Mouse (Mus musculus) thymus, postnatal 10 days (tissue): ENCODE data around the gene Dnal1.

Experiments used
- DNase-seq, 2 experiments: peaks; one replicate each; pipeline ENCODE4 v3.0.0; 2021; ENCODE audit warnings: low spot score in 2 of 2

Gene Dnal1

DNA sequence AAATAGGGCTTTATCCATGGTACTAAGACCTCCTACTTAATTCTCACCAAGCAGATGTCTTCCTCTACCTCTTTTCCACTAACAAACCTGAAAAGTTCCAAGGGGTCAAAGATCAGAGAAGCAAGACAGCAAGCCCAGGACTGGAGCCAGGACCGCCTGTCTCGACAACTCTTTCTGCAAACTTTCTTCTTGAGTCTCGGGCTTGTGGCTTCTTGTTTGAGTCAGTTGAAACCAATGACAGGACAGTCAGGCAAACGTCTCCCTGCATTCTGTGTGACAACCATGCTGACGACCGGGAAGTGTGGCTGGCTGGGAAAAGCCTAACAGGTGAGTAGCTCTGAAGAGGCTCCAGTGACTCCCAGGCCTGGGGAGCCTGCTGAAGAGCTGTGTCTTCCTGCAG lies 71.4 kb downstream of the Dnal1 start:
- DNase-seq = no peak

DNA sequence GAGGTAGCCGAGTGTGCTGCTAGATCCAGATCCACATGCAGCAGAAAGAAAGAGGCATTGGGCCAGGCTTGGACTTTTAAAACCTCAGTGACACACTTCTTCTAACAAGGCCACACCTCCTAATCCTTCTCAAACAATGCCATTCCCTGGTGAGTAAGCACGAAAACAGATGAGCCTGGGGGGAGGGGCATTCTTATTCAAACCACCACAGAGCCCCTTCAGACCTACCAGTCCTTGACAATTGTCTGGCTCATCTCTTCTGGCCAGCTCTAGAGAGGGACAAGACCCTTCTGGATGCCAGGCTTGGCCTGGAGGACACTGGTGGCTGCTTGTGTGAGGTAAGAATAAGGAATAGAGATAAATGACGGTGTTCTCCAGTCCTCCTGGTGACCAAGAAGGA lies 72.4 kb downstream of the Dnal1 start:
- DNase-seq = no peak

DNA sequence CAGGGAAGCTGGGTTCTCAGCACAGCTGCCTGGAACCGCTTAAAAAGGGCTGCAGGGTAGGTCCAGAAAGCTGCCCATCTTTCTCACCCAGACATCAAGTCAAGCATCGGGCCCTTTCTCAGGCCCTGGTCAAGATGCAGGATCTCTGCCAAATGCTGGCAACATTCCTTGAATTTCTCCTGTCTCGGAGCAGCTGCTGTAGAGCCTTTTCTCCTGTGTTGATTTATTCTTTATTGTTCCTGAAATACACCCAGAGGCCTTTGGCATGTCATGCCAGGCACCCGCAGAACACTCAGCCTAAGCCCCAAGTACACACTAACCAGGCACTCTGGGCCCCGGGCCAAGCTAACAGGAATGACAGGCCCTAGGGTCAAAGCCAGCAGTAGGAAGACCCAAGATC lies 72.8 kb downstream of the Dnal1 start:
- no peak for DNase-seq

DNA sequence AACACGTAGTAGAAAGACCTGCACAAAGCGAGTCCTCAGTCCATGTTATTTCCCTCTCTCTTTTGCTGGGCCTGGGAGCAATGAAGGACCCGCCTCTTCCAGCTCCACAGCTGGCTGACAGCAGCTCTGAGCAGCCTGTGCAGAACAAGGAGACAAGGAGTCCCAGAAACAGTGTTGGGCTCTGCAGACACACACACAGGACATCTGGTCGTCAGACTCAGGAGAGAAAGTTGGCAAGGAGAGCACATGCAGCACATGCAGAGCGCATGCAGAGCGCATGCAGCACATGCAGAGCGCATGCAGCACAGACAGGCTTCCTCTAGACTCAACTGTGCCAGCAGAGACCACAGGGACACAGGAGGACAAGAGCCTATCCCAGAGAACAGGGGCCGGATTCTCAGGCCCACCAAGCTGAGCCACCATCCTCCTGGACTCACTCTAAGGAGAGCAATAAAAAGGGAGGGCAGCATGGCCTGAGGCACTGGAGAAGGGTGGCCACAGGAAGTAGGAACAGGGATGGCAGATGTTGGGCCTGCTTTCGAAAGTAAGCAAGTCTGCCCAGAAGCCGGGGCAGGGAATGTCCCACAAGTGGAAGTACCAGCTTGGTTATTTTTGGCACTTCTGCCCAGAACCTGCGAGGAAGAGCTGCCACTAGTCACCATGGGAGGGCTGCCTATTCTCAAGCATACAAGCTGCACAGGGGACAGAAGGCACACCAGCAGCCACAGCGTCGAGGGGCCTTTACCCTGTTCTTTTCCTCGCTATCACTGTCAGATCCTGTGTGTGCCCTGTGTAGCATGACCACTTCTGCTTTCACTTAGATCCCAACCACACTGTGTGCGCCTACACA lies 73.8 kb downstream of the Dnal1 start:
- DNase-seq = no peak

DNA sequence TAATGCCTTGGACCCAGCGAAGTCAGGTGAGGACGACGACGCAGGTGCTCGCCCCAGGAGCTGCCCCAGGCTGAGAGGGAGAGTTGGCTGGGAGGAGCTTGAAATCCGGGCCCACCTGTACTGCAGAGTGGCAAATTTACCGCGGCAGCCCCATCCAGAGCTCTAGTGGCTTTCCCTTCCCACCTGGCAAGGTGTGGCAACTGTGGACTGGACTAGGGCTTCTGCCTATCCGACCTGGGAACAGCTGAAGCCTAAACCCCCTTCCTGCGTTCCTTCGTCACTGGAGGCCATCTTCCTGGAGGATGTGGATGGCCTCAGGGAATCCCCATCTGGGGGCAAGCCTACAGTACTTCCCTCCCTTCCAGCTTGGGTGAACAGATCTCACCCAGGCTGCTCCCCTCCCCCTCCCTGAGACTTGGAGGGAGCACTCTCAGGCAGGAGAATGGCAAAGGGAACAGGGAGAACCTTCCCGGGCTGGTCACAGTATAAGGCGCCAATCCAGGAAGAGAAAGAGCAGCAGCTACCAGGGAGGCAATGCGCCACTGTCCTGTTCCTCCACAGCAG lies 74.8 kb downstream of the Dnal1 start:
- no peak for DNase-seq

DNA sequence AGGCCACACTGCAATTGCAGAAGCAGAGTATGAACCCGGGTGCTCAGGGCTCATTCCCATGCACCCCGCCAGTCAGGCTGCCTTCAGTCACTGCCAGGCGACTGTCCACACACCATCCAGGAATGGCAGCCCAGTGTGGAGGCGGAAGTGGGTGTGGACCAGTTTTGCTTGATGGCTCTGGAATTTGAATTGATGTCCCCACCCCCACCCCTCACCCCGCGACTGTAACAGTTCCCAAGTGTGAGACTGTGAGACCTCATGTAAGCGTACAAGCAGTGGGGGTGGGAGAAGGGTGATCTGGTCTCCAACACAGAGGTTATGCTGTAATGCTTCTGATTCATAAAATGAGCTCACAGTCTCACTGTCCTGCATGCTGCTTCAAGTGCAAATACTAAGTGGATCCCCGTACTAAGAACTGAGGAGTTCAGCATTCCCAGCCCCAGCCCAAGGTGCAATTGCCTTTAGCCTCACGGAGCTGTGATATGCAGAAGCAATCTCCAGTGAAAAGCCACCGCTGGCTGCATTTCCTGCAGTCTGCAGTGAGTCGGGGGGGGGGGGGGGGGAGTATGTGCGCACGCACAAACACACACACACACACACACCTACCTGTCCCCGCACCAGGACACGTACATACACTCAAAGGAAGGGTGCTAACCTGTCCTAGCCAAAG lies 76.1 kb downstream of the Dnal1 start:
- no peak for DNase-seq

DNA sequence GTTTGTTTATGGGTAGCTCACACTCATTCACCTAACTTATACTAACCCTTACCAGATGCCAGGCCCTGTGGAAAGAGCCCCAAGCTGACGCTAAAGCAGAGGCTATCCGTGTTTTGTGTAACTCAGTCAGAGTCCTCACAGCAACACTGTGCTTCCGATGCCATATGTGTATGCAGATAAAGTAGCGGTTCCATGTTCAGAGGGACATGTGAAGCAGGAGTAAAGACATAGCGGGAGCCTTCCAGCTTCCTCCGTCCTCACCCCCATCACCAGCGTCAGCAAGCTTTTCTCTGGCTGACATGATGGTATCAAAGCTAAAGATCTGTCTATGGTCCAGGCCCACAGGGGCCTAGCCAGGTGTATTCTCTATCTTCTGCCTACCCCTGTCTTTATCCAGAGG lies 77.0 kb downstream of the Dnal1 start:
- DNase-seq = no peak

DNA sequence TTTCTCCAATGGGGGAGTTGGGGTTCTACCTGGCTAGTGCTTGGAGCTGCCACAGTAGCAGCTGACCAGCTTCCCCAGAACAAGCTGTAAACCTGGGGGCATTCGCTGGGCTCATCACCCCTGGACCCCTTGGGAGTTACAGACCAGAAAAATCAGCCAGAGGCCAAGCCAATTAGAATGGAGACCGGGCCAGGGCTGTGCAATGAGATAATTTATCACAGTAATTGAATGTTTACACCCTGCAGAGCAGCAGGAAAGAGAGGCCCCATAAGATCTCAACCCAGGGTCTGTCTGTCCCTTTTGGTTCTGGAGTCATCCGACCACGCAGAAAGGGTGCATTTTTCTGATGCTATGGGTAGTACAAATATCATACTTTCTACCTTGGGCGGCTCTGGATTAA lies 77.6 kb downstream of the Dnal1 start:
- DNase-seq = no peak

DNA sequence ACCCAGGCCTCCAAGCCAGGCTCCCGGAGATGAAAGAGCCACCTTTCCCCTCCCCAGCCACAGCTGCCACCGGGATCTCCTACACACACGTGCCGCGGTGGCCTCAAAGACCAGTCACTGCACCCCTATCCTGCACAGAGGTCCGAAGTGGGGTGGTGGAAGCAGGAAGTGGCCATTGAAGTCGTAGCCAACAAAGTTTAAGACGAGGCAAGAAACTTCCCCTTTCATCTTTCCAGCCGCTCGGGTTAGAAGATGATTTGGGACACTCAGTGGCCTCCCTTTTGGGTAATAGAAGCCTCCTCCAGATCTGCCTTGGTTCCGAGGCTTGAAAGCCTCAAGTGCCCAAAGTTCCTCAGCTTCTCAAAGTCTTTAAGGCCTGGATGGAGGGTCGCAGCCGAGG lies 78.1 kb downstream of the Dnal1 start:
- DNase-seq = no peak

DNA sequence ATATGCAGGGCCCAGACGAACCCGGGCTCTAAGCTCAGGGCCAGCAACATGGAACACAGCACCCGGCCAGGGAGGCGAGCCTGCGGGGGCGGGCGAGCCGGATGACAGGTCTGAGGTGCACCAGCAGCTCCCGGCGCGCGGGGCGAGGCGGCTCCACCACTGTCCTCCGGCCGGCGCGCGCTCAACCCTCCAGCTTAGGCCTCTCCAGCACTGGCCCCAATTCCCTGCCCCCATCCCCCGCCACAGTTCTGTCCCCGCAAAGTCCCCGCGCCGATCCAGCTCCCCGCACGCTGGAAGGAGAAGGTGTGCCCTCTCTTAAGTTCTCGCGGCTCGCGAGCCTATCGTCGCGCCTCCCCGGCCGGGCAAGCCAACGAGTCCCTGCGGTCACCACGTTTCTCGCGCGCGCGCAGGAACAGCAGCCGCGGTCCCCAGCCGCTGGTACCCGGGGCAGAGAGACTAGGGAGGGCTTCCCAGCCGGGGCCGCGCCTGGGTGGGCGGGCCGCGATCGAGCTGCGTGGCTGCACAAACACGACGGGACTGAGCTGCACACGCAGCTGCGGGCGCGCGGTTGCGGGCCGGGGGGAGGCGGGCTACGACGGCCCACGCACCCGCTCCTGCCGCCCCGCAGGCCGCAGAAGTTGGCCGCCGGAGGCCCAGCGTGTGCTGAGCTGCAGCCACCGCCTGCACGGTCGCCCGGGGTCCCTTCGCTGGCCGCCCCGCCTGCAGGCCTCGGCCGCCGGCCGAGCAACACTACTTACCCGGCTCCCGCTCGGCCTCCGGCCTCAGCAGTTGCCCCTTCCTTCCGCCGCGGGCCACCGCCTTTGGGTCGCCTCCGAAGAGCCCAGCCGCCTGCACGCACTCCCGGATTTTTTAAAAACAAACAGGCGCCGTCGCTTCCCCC lies 78.8 kb downstream of the Dnal1 start:
- peak; percentile 35 to 55 for DNase-seq

DNA sequence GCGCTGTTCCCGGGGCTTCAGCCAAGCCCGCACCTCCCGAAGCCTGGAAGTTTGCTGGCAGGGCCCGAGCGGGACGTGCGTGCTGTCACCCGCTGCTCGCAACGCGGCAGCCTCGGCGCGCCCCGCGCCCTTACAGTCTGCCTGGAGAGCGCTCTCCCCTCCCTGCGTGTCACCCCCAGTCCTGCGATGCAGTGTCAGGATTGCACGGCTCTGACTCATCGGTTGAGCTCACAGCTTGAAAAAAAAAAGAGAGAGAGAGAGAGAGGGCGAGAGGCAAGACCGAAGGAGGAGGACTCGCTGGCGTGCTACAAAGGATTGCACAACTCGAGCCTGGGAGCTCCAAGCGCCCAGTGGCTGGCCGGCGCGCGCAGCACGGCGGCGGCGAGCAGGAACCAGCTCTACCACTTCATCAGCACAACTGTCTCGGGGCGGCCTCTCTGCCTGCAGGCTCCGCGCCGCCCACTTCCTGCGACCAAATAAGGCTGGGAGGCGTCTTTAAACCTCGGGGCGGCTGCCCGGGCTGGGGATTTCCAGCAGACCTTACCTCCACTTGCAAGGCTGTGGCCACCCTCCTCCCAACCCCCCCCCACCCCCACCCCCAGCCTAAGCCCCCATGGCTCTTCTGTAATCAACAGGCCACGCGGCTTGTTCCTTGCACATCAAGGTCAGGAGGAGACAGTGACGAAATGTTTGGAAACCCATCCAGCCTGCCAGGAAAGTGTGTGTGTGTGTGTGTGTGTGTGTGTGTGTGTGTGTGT lies 79.7 kb downstream of the Dnal1 start:
- DNase-seq = peak; percentile 86 to 88

DNA sequence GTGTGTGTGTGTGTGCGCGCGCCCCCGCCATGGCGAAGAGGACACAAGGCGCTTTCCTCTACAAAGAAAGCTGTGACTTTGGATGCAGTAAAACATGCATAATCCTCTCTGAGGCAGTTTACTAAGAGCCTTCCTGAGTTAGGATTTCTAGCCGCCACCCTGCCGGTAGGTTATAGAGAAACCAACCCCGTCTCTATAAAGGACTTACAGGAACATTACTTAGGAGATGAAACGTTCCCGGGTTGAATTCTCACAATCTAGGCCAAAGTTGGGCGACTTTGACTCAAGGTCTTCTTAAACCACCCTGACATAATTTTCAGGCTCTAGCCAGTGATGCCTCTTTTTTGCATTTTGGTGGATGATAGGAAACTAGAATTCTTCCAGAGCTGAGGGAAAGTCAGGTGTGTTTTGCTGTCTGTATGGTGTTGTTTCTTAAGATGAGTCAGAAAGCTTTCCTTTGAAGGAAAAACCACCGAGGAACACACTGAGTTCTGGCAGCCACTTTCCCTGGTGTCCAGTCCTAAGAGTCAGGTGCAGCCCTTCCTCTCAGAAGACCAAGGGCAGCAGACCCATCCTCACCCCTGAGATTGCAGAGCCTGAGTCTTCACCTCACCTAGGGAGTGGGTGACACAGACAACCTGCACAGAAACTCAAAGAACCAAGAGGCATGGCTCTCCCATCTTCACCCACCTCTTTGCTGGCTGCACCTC lies 80.4 kb downstream of the Dnal1 start:
- DNase-seq = no peak

DNA sequence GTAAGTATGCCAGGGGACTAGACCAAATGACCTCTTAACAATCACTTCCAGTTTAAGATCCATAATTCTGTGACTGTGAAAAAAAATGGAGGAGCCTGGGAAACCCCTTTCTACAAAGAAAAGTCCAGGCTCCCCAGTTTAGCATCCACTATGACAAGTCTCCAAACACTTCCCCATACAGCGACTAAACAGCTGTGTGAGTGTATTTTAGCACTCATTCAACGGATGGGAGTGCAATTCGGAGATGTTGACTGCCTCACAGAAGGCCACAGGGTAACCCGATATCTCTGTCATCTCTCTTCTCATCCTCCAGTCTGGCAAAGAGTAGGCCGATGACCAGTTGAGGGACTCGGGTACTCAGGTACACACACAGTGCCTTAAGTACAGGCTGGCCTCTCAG lies 81.0 kb downstream of the Dnal1 start:
- no peak for DNase-seq
